Mouse (Mus musculus): Measurements from ENCODE around the gene Apba1. TPM values are rescaled to one million over a fixed set of nuclear protein-coding genes. Genes with fewer than 3 reads are reported as not detected.

Gene Apba1
- polyA plus RNA-seq, 1 experiment from 2014 or later: 0.31 TPM

DNA sequence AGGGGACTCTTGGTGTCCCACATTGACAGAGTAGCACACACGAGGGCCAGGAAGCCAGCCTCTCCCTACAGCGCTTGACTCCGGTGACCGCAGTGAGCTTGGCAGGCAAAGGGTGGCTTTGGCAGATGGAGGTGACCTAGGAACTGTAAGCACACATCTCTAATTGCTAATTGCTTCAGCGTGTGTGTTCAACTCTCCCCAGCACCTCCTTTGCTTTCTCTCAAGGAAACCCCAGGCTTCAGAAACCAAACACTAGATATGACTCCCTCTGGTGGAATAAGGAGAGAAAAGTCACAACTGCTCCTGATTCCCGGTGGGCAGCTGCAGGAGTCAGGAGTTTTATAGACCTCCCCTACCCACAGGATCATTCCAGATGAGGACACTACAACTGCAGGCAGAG, 200.2 kb downstream of the Apba1 start:
- H3K27me3 ChIP-seq (ENCODE audit: poor library complexity, severe bottlenecking): peaks cover 9% of the 10 kb centered on the region
- no peaks in the 10 kb centered on the region for H3K36me3 ChIP-seq (replicated peaks)
- WGBS: 44% methylated on average over 6 of the region's 6 CpGs
- no peak for DNase-seq (ENCODE audit: extremely low spot score, low spot score)
- no peak overlapping the region for H3K4me3 ChIP-seq
- no peaks in the 10 kb centered on the region for H3K9me3 ChIP-seq
- H3K4me1 ChIP-seq: peaks cover 34% of the 10 kb centered on the region
- H3K27ac ChIP-seq: no peak overlapping the region

DNA sequence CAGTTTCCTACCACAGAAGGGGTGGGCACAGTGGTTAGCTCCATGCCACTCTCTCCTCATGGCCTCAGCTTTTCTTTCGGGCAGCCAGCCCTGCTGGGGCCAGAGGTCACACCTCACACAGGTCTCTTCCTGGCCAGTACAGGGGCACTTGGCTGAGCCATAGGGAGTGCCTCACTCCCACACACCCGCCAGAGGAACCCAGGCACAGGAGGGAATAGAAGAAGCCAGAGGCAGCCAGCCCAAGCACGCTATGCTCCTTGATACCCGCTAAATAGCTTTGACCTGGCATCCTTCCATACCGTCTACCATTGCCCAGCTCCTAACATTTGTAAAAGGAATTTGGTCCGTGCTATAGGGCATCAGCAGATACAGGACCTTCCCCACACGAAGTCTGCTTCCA, 201.2 kb downstream of the Apba1 start:
- Histone ChIP-seq H3K27ac (peak overlapping the region; percentile 64), H3K4me1 (peaks cover 38% of the 10 kb centered on the region)
- WGBS: 58% methylated on average over 7 of the region's 7 CpGs

DNA sequence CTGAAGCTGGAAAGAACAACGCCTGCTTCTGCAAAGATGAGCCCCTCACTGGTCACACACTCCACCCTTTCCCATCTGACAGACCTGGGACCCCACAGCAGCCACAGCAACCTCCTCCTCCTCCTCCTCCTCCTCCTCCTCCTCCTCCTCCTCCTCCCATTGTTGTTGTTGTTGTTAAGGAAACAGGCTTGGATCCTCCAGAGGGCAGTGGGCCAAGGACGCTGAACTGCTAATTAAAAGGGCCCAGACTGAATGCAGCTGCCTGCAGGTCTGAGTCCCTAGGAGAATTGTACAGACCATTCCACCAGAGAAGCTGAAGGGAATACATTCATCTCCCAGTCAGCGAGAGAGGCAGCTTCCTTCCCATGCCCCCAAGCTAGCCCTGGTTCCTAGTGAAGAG, 201.6 kb downstream of the Apba1 start:
- Histone ChIP-seq H3K9me3 (no peaks in the 10 kb centered on the region), H3K4me3 (no peak overlapping the region), H3K27me3 (ENCODE audit: poor library complexity, severe bottlenecking) (peaks cover 9% of the 10 kb centered on the region), H3K36me3 (replicated peaks) (no peaks in the 10 kb centered on the region), H3K27ac (peak overlapping the region; percentile 64), H3K4me1 (peaks cover 38% of the 10 kb centered on the region)
- WGBS: 27% methylated on average over 3 of the region's 3 CpGs
- DNase-seq (ENCODE audit: extremely low spot score, low spot score): no peak

More for the DNA sequence above, 201.2 kb downstream of the Apba1 start:
- no peak for DNase-seq (ENCODE audit: extremely low spot score, low spot score)
- Histone ChIP-seq H3K36me3 (replicated peaks) (no peaks in the 10 kb centered on the region), H3K4me3 (no peak overlapping the region), H3K27me3 (ENCODE audit: poor library complexity, severe bottlenecking) (peaks cover 9% of the 10 kb centered on the region), H3K9me3 (no peaks in the 10 kb centered on the region)

DNA sequence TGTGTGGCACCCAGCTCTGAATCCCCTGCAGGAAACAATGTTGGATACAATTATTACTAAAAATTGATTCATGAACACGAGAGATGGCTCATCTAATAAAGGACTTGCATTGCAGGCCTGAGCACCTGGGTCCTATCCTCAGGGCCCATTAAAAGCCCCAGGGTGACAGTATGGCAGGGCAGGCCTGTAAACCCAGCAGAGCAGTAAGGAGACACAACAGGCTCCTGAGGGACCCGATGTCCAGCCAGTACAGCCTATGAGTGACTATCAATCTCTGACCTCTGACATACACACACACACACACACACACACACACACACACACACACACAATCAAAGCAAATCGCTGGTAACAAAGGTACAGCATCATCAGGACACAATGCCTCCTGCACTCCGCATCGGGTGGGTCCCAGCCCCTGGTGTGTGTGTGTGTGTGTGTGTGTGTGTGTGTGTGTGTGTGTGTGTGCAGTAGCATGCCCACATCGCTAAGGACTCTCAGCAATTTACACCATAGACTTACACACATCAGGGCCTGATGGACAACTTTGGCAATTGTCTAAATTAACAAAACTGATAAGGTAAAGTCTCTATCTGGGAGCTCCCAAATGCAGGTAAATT, 202.3 kb downstream of the Apba1 start:
- H3K36me3 ChIP-seq (replicated peaks): no peaks in the 10 kb centered on the region
- peaks cover 38% of the 10 kb centered on the region for H3K4me1 ChIP-seq
- peak overlapping the region; percentile 64 for H3K27ac ChIP-seq
- DNase-seq (ENCODE audit: extremely low spot score, low spot score): no peak
- H3K4me3 ChIP-seq: no peak overlapping the region
- H3K27me3 ChIP-seq (ENCODE audit: poor library complexity, severe bottlenecking): peaks cover 9% of the 10 kb centered on the region
- no peaks in the 10 kb centered on the region for H3K9me3 ChIP-seq
- 84% methylated on average over 6 of the region's 6 CpGs for WGBS

DNA sequence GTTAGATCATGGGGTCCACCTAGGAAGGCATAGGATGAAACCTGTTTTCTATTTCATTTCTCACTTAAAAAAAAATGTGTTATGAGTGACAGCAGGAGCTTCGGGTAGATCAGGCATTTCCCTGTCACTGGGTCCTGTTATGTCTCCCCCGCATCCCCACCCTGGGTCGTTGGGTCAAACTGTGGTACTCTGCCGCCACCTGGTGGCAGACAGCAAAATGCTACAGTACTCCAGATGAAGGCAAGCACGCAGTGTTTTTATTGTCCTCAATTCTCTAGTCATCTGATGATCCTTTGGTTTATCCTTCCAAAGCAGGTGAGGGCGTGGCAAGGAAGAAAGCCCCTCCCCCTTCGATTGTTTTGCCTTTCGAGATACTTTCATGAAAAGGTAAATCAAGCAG, 202.8 kb downstream of the Apba1 start:
- Histone ChIP-seq H3K36me3 (replicated peaks) (no peaks in the 10 kb centered on the region), H3K4me1 (peaks cover 38% of the 10 kb centered on the region), H3K27me3 (ENCODE audit: poor library complexity, severe bottlenecking) (peaks cover 9% of the 10 kb centered on the region), H3K27ac (0 out of 2 replicates have a peak overlapping the region, but pooled peaks have one; percentile 2), H3K4me3 (no peak overlapping the region), H3K9me3 (no peaks in the 10 kb centered on the region)
- 4% methylated on average over 8 of the region's 8 CpGs for WGBS
- DNase-seq (ENCODE audit: extremely low spot score, low spot score): peak; percentile 81

DNA sequence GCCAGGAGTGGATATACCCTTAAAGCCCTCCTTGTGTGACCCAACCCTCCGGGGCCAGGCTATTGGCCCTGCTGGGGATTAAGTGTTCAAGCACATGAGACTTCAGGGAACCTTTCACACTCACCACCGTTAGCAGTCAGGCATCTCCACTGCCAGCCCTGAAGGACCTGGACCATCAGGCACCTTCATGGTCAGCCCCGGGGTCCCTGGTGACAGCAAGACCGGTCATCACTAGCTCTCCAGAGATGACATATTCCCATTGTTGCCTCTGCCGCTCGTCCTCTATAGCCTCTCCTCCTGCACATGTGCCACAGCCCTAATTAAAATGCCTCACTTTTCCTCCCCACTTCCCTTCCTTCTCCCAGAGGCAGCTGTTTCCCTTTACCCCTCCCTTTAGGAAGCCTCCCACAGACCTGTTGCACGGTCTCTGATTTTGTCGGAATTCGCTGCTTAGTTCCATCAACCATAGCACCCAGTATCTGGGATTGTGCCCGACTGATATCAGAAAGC, 205.8 kb downstream of the Apba1 start:
- no peaks in the 10 kb centered on the region for H3K36me3 ChIP-seq (replicated peaks)
- no peak overlapping the region for H3K27ac ChIP-seq
- no peaks in the 10 kb centered on the region for H3K9me3 ChIP-seq
- peaks cover 32% of the 10 kb centered on the region for H3K4me1 ChIP-seq
- 75% methylated on average over 10 of the region's 10 CpGs for WGBS
- DNase-seq (ENCODE audit: extremely low spot score, low spot score): no peak
- no peak overlapping the region for H3K4me3 ChIP-seq
- H3K27me3 ChIP-seq (ENCODE audit: poor library complexity, severe bottlenecking): peaks cover 5% of the 10 kb centered on the region; the same call in 1 of the 2 replicates

DNA sequence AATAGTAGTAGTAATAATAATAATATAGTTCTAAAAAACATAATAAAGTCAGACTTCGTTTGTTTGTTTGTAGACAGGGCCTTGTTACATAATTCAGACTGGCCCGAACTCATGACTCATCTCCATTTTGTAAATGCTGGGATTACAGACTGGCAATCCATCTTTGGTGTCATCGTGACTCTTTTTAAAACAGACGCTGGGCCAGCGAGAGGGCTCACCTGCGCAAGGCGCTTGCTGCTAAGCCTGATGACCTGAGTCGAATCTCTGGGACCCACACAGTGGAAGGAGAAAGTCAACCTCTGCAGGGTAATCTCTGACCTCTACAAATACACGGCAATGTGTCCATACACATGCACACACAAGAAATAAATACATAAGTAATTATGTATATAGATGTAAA, 207.7 kb downstream of the Apba1 start:
- Histone ChIP-seq H3K4me1 (peaks cover 13% of the 10 kb centered on the region), H3K27me3 (ENCODE audit: poor library complexity, severe bottlenecking) (no peaks in the 10 kb centered on the region), H3K36me3 (replicated peaks) (no peaks in the 10 kb centered on the region), H3K4me3 (no peak overlapping the region), H3K9me3 (no peaks in the 10 kb centered on the region), H3K27ac (no peak overlapping the region)
- WGBS: 94% methylated on average over 9 of the region's 9 CpGs
- no peak for DNase-seq (ENCODE audit: extremely low spot score, low spot score)

DNA sequence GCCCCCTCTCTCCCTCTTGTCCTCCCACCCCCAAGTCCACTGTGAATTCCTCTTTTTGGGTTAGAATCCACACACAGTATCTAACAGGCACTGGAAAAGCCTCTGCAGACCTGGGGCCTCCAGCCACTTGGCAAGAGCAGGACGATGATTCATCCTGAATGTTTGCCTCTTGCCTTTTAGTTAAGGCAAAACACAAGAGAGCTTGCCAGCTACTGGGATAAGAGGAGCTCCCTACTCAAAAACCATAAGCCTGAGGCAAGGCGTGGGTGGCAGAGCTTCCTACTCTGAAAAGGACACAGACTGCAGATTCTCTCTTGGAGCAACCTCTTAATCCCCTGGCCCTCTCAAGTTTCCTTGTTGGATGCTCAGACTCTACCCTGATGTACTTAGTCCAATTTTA, 208.5 kb downstream of the Apba1 start:
- H3K4me3 ChIP-seq: no peak overlapping the region
- peaks cover 11% of the 10 kb centered on the region for H3K4me1 ChIP-seq
- DNase-seq (ENCODE audit: extremely low spot score, low spot score): no peak
- no peaks in the 10 kb centered on the region for H3K27me3 ChIP-seq (ENCODE audit: poor library complexity, severe bottlenecking)
- no peaks in the 10 kb centered on the region for H3K36me3 ChIP-seq (replicated peaks)
- no peak overlapping the region for H3K27ac ChIP-seq
- H3K9me3 ChIP-seq: no peaks in the 10 kb centered on the region
- 42% methylated on average over 2 of the region's 2 CpGs for WGBS

DNA sequence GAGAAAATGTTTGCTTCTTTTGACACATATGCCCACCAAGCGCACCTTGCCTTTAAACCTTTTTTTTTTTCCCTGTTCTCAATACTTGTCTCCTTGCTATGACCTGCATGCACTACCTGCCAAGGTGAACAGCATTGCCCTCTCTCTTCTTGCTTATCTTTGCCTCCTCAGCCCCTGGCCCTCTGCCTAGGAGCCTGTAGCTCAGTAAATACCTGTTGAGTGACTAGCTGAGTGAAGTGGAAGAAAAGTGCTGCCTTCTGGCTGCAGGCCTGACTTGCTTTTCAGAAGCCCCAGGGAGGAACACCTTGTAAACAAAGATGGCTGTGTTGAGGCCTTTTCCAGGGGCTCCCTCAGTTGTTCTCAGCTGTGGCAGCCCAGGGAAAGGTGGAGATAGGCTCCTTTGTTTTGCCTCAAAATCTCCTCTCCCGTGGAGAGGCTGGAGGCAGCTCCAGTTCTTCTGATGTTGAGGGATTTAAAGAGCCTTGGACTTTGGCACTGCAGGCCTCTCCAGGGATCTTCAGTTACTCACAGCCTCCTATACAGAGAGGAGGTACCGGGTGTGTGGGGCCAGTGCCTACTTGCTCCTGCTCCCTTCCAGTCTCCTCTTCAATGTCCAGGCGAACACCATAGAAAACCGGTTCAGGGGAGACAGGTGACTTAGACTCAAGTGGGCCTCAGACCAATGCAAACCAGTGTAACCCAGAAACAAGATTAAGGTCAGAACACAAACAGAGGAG, 209.6 kb downstream of the Apba1 start:
- Histone ChIP-seq H3K9me3 (no peaks in the 10 kb centered on the region), H3K36me3 (replicated peaks) (no peaks in the 10 kb centered on the region), H3K4me3 (no peak overlapping the region), H3K4me1 (peaks cover 19% of the 10 kb centered on the region), H3K27ac (0 out of 2 replicates have a peak overlapping the region, but pooled peaks have one; percentile 11), H3K27me3 (ENCODE audit: poor library complexity, severe bottlenecking) (no peaks in the 10 kb centered on the region)
- DNase-seq (ENCODE audit: extremely low spot score, low spot score): no peak
- 45% methylated on average over 5 of the region's 5 CpGs for WGBS

DNA sequence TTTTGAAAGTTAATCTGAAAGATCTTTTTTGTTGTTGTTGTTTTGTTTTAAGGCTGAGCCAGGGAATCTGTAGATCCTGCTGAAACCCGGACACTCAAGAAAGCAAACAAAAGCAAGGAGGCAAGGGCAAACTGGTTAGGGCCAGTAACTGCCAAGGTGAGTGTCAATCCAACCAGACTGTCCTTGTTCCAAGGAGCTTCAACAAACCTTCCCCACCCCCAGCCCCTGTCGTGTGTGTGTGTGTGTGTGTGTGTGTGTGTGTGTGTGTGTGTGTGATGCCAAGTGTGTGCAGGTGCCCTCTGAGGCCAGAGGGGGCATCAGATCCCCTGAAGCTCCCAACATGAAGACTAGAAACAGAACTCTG, 210.2 kb downstream of the Apba1 start:
- H3K27me3 ChIP-seq (ENCODE audit: poor library complexity, severe bottlenecking): no peaks in the 10 kb centered on the region
- DNase-seq (ENCODE audit: extremely low spot score, low spot score): no peak
- H3K9me3 ChIP-seq: no peaks in the 10 kb centered on the region
- H3K4me1 ChIP-seq: peaks cover 23% of the 10 kb centered on the region
- H3K27ac ChIP-seq: no peak overlapping the region
- H3K36me3 ChIP-seq (replicated peaks): no peaks in the 10 kb centered on the region
- no peak overlapping the region for H3K4me3 ChIP-seq
- 88% methylated on average over 2 of the region's 2 CpGs for WGBS

DNA sequence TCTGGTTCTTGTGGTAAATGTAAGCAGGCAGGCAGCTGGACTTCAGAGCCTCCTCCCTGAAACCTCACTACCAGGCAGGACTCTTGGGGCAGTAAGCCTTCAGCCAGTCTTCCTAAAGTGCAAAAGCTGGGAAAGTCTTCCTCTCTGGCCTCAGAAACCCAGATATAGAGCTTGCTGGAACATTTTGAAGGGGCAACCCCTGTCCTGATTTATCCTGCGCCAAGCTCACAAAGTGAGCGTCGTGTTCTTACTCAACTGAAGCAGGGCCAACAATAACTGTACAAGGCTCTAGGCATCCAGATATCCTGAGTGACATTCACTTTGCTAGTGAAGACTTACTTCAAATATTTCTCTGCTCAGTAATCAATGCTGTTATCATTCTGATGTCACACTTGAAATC, 211.7 kb downstream of the Apba1 start:
- H3K27me3 ChIP-seq (ENCODE audit: poor library complexity, severe bottlenecking): no peaks in the 10 kb centered on the region
- peaks cover 18% of the 10 kb centered on the region for H3K4me1 ChIP-seq
- H3K9me3 ChIP-seq: no peaks in the 10 kb centered on the region
- H3K36me3 ChIP-seq (replicated peaks): peaks cover 7% of the 10 kb centered on the region; the same call in 1 of the 2 replicates
- no peak for DNase-seq (ENCODE audit: extremely low spot score, low spot score)
- WGBS: 91% methylated on average over 3 of the region's 3 CpGs
- no peak overlapping the region for H3K27ac ChIP-seq
- H3K4me3 ChIP-seq: no peak overlapping the region

DNA sequence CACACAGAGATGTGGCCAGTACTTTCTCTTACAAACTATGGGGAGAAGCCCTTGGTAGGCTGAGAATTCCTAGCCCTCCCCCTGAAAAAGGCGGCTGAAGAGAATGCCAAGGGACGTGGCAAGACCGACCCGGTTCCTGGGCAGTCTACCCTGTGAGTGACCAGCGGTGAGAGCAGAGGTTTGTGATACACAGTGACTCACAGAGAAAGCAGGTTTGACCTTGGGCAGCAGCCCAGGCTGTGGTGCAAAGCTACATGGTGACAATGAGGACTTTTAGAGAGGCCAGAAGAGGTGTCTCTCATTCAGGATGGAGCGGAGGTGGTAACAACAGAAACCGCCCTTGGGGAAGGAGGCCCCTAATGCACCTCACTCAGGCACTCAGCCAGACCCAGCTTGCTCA, 212.7 kb downstream of the Apba1 start:
- Histone ChIP-seq H3K27me3 (ENCODE audit: poor library complexity, severe bottlenecking) (no peaks in the 10 kb centered on the region), H3K36me3 (replicated peaks) (peaks cover 9% of the 10 kb centered on the region; the same call in 1 of the 2 replicates), H3K9me3 (no peaks in the 10 kb centered on the region), H3K4me1 (peaks cover 18% of the 10 kb centered on the region), H3K27ac (0 out of 2 replicates have a peak overlapping the region, but pooled peaks have one; percentile 1), H3K4me3 (no peak overlapping the region)
- WGBS: 96% methylated on average over 7 of the region's 7 CpGs
- DNase-seq (ENCODE audit: extremely low spot score, low spot score): no peak

Measured in forebrain, embryonic 10.5 days (tissue).